Mouse (Mus musculus) embryonic facial prominence, embryonic 12.5 days (tissue): ENCODE data around the gene Psmb5. TPM values are rescaled to one million over a fixed set of nuclear protein-coding genes. Genes with fewer than 3 reads are reported as not detected.

Source experiments
- ATAC-seq: fragments of 200-750 bp; cut with Nextera tagmentation; 2 replicates; pipeline ENCODE4 v1.8.0; 2017; ENCODE audit not compliant: insufficient number of reproducible peaks, insufficient read depth, low FRiP score, low TSS enrichment
- H3K27ac ChIP-seq: fragments of 300-500 bp; sonication (generic); 2 replicates; pipeline ENCODE4 v1.5.1; 2016; ENCODE audit warnings: mild to moderate bottlenecking
- H3K27me3 ChIP-seq: fragments of 300-500 bp; sonication (generic); 2 replicates; pipeline ENCODE4 v1.6.1; 2016; ENCODE audit warnings: mild to moderate bottlenecking, moderate library complexity
- H3K36me3 ChIP-seq: fragments of 300-500 bp; sonication (generic); 2 replicates; pipeline ENCODE4 v1.6.1; 2016; ENCODE audit warnings: mild to moderate bottlenecking
- H3K4me1 ChIP-seq: fragments of 300-500 bp; sonication (generic); 2 replicates; pipeline ENCODE4 v1.6.1; 2016
- H3K4me2 ChIP-seq: fragments of 300-500 bp; sonication (generic); replicated peaks from 2 replicates; pipeline ENCODE4 v1.6.1; 2016; ENCODE audit warnings: mild to moderate bottlenecking, moderate library complexity
- H3K4me3 ChIP-seq: fragments of 300-500 bp; sonication (generic); 2 replicates; pipeline ENCODE4 v1.5.1; 2016; ENCODE audit warnings: mild to moderate bottlenecking
- H3K9ac ChIP-seq: fragments of 300-500 bp; sonication (generic); 2 replicates; pipeline ENCODE4 v1.6.1; 2016; ENCODE audit warnings: mild to moderate bottlenecking, moderate library complexity
- H3K9me3 ChIP-seq: fragments of 300-500 bp; sonication (generic); 2 replicates; pipeline ENCODE4 v1.6.1; 2016; ENCODE audit warnings: mild to moderate bottlenecking, moderate library complexity
- WGBS: fragments of 180-500 bp; shearing (Covaris S2); methylation state at CpG from one replicate; pipeline ENCODE4 v1.1.7; 2016; 5-methylcytosine and 5-hydroxymethylcytosine counted together
- polyA plus RNA-seq: library from polyadenylated mRNA; unstranded; fragments of >200 nt; fragmentation: Nextera tagmentation; extraction: Ambion mirVana; gene quantifications from 2 replicates; pipeline ENCODE4 v1.2.1, GENCODE M21; 2016

Psmb5 gene
- polyA plus RNA-seq, 1 experiment from 2014 or later: 381 TPM

DNA sequence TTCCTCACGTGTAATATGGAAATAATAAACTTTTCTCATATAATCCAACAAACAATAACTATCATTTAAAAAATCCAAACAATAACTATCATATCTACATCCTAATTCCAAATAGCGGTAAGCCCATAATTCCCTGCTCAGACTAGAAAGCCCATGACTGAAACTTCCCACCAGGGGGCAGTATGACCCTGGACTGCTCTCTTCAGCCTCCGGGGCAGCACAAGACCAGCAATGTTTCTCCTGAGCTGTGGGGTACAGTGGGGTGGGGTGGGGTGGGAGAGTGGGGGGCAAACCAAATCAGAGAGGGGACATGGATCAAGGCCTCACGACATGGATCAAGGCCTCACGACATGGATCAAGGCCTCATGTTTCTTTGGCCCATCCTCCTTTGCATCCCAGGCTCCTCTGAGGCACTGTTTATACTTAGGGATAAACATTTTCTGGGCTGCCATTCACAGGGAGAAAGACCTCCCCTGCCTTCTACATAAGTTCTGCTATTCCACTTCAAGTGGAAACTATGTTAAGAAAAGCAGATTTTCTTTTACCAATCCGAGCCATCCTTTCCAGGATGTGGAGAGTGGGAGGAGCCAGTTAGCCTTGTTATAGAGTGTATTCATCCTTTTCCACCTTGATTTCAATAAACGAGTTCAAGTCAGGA lies 34.0 kb downstream of the Psmb5 start:
- H3K9ac ChIP-seq: no peak overlapping the region
- no peak overlapping the region for H3K4me3 ChIP-seq
- peaks cover 24% of the 10 kb centered on the region for H3K36me3 ChIP-seq
- no peaks in the 10 kb centered on the region for H3K4me1 ChIP-seq
- H3K27me3 ChIP-seq: no peaks in the 10 kb centered on the region
- ATAC-seq: no peak
- H3K4me2 ChIP-seq: no peak overlapping the region
- H3K9me3 ChIP-seq: no peaks in the 10 kb centered on the region
- H3K27ac ChIP-seq: no peak overlapping the region
- WGBS: 47% methylated on average over 7 of the region's 7 CpGs

- no peak overlapping the region for H3K27ac ChIP-seq
- H3K36me3 ChIP-seq: peaks cover 24% of the 10 kb centered on the region
- H3K9ac ChIP-seq: no peak overlapping the region
- no peak for ATAC-seq
- 90% methylated on average over 9 of the region's 9 CpGs for WGBS
- no peaks in the 10 kb centered on the region for H3K27me3 ChIP-seq
- H3K9me3 ChIP-seq: no peaks in the 10 kb centered on the region
- no peak overlapping the region for H3K4me3 ChIP-seq
- no peaks in the 10 kb centered on the region for H3K4me1 ChIP-seq
- no peak overlapping the region for H3K4me2 ChIP-seq
Measured at GRCm38 (mm10) chr14:54582536-54582935, 35.3 kb downstream of the Psmb5 start.

DNA sequence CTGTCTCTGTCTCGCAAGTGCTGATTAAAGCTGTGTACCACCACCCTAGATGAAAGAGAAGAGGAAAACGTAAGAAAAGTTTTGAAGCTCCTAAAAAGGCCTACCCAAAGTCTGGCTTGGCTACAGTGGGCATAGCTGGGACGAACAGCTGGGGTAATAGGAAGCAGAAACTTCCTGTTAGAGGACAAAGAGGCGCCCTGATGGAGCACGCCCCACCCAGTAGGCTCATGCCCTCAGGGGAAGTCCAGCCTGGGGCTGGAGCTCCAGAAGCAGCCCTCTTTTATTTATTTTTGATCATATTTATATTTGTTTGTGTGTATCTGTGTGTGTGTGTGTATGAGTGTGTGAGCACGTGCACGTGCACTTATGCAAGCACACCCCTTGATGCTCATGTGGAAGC lies 38.2 kb downstream of the Psmb5 start:
- Histone ChIP-seq H3K4me2 (no peak overlapping the region), H3K36me3 (peaks cover 12% of the 10 kb centered on the region), H3K4me3 (no peak overlapping the region), H3K27ac (no peak overlapping the region), H3K27me3 (no peaks in the 10 kb centered on the region), H3K4me1 (peaks cover 4% of the 10 kb centered on the region), H3K9ac (no peak overlapping the region), H3K9me3 (no peaks in the 10 kb centered on the region)
- ATAC-seq: no peak
- 76% methylated on average over 7 of the region's 7 CpGs for WGBS

GRCm38 (mm10) chr14:54578063-54578462 lies 39.8 kb downstream of the Psmb5 start:
- peak overlapping the region; percentile 99 for H3K9ac ChIP-seq
- peaks cover 20% of the 10 kb centered on the region for H3K4me1 ChIP-seq
- no peaks in the 10 kb centered on the region for H3K9me3 ChIP-seq
- H3K36me3 ChIP-seq: peaks cover 12% of the 10 kb centered on the region
- peak overlapping the region; percentile 96 for H3K27ac ChIP-seq
- ATAC-seq: 0 out of 2 replicates have a peak, but pooled peaks have one; percentile 1
- H3K4me3 ChIP-seq: peak overlapping the region; percentile 95
- H3K27me3 ChIP-seq: no peaks in the 10 kb centered on the region
- WGBS: 2% methylated on average over 10 of the region's 10 CpGs
- peak overlapping the region; percentile 66 for H3K4me2 ChIP-seq

GRCm38 (mm10) chr14:54577089-54577982 lies 40.5 kb downstream of the Psmb5 start, which contains the start of gene Ajuba:
Ajuba (minus strand) TSS chr14:54577558.
- peak within 1 kb of the TSS; percentile 99 for H3K9ac ChIP-seq
- H3K4me3 ChIP-seq: peak within 1 kb of the TSS; percentile 95
- H3K27ac ChIP-seq: peak within 1 kb of the TSS; percentile 96
- peak; percentile 54; the same call in 1 of the 2 replicates for ATAC-seq
- under 1% methylated on average over 66 of the region's 66 CpGs for WGBS
- H3K36me3 ChIP-seq: peaks cover 12% of the 10 kb centered on the region
- no peaks in the 10 kb centered on the region for H3K9me3 ChIP-seq
- H3K27me3 ChIP-seq: no peaks in the 10 kb centered on the region
- H3K4me1 ChIP-seq: peaks cover 27% of the 10 kb centered on the region
- peak within 1 kb of the TSS; percentile 66 for H3K4me2 ChIP-seq

DNA sequence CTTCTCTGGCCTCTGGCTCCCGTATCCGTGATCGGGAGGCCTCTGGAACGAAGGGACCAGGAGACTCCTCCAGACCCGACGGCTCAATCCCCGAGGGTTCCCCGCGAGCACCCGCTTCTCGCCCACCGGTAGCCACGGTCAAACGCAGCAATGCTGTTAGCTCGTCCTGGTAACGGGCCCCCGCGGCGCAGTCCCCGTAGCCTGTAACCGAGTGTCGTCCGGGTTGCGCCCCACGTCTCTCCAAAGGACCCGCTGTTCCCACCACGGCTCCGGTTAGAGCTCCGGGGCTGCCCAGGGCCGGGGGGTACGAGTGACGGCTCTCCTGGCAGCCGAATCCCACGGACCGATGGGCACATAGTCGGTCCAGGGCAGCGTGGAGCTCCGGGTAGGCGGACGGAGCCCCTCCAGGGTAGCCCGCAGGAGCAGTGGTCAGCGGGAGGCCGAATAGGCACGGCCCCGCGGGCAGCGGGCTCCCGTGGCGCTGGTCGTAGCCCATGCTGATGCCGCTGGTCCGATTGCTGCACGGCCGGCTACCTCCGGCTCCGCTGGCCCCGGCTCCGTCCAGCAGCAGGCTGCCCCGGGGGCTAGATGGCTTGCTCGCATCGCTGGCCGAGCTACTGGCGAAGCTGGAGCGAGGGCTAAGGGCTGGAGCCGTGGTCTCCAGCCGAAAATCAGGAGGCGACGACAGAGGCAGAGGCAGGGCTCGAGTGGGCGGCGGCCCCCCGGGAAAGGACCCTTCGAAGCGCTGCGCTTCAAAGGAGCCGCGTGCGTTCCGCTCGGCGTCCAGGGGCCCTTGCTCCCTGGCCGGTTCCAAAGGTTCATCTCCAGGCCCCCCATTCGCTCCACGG lies 41.4 kb downstream of the Psmb5 start:
- peak overlapping the region; percentile 96 for H3K27ac ChIP-seq
- whole genome bisulfite sequencing: under 1% methylated on average over 82 of the region's 84 CpGs
- no peak for ATAC-seq
- H3K4me3 ChIP-seq: peak overlapping the region; percentile 95
- peaks cover 21% of the 10 kb centered on the region for H3K36me3 ChIP-seq
- peak overlapping the region; percentile 66 for H3K4me2 ChIP-seq
- H3K9me3 ChIP-seq: no peaks in the 10 kb centered on the region
- peaks cover 34% of the 10 kb centered on the region for H3K4me1 ChIP-seq
- H3K27me3 ChIP-seq: no peaks in the 10 kb centered on the region
- H3K9ac ChIP-seq: peak overlapping the region; percentile 99

DNA sequence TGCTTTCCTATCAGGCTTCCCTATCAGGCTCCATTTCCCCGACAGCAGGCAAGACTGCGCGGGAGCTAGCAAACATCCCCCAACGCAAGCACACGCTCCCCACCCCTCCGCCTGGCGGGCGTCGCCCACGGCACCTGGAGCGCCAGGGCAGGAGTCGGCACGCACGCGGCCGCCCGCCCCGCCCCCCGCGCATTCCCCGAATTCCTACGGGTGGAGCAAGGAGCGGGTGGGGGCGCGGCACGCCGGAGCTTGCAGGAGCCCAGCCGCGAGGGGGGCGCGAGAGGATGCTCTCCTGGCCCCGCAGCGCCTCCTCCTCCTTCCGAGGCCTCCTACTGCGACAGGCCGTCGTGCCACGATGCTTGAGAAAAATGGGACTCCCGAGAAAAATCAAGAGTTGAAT lies 42.2 kb downstream of the Psmb5 start:
- peaks cover 34% of the 10 kb centered on the region for H3K4me1 ChIP-seq
- peaks cover 29% of the 10 kb centered on the region for H3K36me3 ChIP-seq
- H3K9me3 ChIP-seq: no peaks in the 10 kb centered on the region
- peak overlapping the region; percentile 95 for H3K4me3 ChIP-seq
- peak overlapping the region; percentile 99 for H3K9ac ChIP-seq
- H3K4me2 ChIP-seq: peak overlapping the region; percentile 66
- no peaks in the 10 kb centered on the region for H3K27me3 ChIP-seq
- peak overlapping the region; percentile 69; the same call in 1 of the 2 replicates for H3K27ac ChIP-seq
- WGBS: 1% methylated on average over 39 of the region's 39 CpGs
- ATAC-seq: no peak

GRCm38 (mm10) chr14:54575031-54575430 lies 42.8 kb downstream of the Psmb5 start:
- H3K9me3 ChIP-seq: no peaks in the 10 kb centered on the region
- H3K4me3 ChIP-seq: peak overlapping the region; percentile 95
- H3K4me2 ChIP-seq: peak overlapping the region; percentile 66
- peaks cover 37% of the 10 kb centered on the region for H3K4me1 ChIP-seq
- peak overlapping the region; percentile 69 for H3K27ac ChIP-seq
- no peak for ATAC-seq
- H3K27me3 ChIP-seq: no peaks in the 10 kb centered on the region
- peak overlapping the region; percentile 99 for H3K9ac ChIP-seq
- WGBS: 1% methylated on average over 8 of the region's 8 CpGs
- peaks cover 34% of the 10 kb centered on the region for H3K36me3 ChIP-seq

DNA sequence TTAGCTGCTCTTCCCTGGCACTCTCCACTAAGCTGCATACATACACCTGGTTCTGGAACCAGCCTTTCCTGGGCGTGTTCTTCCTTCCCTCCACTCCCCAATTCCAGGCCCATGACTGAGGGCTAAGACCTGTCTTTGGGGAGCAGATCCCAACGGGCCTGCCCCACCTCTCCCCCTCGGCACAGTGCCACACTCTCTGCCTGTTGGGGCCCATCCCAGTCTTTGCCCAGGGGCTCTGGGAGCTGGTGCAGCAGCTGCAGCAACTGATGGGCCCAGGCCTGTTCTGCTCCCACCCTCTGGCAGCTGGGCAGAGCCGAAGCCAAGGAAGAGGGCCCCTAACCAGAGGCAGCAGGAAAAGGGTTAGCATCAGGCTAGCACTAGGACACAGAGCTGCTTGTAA lies 43.6 kb downstream of the Psmb5 start:
- Histone ChIP-seq H3K9me3 (no peaks in the 10 kb centered on the region), H3K4me3 (peak overlapping the region; percentile 95), H3K9ac (peak overlapping the region; percentile 99), H3K4me1 (peaks cover 43% of the 10 kb centered on the region), H3K36me3 (peaks cover 42% of the 10 kb centered on the region), H3K4me2 (peak overlapping the region; percentile 66), H3K27ac (peak overlapping the region; percentile 69), H3K27me3 (no peaks in the 10 kb centered on the region)
- ATAC-seq: peak; percentile 13; the same call in 1 of the 2 replicates
- WGBS: 10% methylated on average over 4 of the region's 4 CpGs

GRCm38 (mm10) chr14:54572790-54573736 lies 44.8 kb downstream of the Psmb5 start:
- peak; percentile 12 for ATAC-seq
- Histone ChIP-seq H3K4me3 (peak overlapping the region; percentile 95), H3K9me3 (no peaks in the 10 kb centered on the region), H3K4me1 (peaks cover 43% of the 10 kb centered on the region), H3K27ac (peak overlapping the region; percentile 78), H3K36me3 (peaks cover 53% of the 10 kb centered on the region), H3K9ac (peak overlapping the region; percentile 99), H3K27me3 (no peaks in the 10 kb centered on the region), H3K4me2 (peak overlapping the region; percentile 66)
- WGBS: 9% methylated on average over 12 of the region's 14 CpGs
